Mouse (Mus musculus) lung, embryonic 16.5 days (tissue): ENCODE data around the gene Sh3pxd2a. TPM values are rescaled to one million over a fixed set of nuclear protein-coding genes. Genes with fewer than 3 reads are reported as not detected.
A peak's percentile ranks its signal among the peaks of the same experiment; 100 is the strongest.

Experiments
- ATAC-seq: fragments of 200-750 bp; cut with Nextera tagmentation; 2 replicates; pipeline ENCODE4 v1.8.0; 2017; ENCODE audit warnings: low read depth, mild to moderate bottlenecking, moderate library complexity
- H3K27ac ChIP-seq: fragments of 300-500 bp; sonication (generic); 2 replicates; pipeline ENCODE4 v1.5.1; 2014; ENCODE audit warnings: mild to moderate bottlenecking, control low read depth, low read length
- H3K27me3 ChIP-seq: fragments of 300-500 bp; sonication (generic); 2 replicates; pipeline ENCODE4 v1.6.1; 2014; ENCODE audit warnings: low read depth, low read length, mixed read lengths; ENCODE audit not compliant: control insufficient read depth, insufficient read depth
- H3K36me3 ChIP-seq: fragments of 300-500 bp; sonication (generic); 2 replicates; pipeline ENCODE4 v1.6.1; 2014; ENCODE audit warnings: low read length; ENCODE audit not compliant: control insufficient read depth, insufficient read depth
- H3K4me1 ChIP-seq: fragments of 300-500 bp; sonication (generic); replicated peaks from 2 replicates; pipeline ENCODE4 v1.6.1; 2014; ENCODE audit warnings: low read length, mixed read lengths; ENCODE audit not compliant: control insufficient read depth, insufficient read depth
- H3K4me2 ChIP-seq: fragments of 300-500 bp; sonication (generic); 2 replicates; pipeline ENCODE4 v1.6.1; 2014; ENCODE audit warnings: low read depth, low read length, control low read depth
- H3K4me3 ChIP-seq: fragments of 300-500 bp; sonication (generic); 2 replicates; pipeline ENCODE4 v1.5.1; 2014; ENCODE audit warnings: mild to moderate bottlenecking, low read length, control low read depth
- H3K9ac ChIP-seq: fragments of 300-500 bp; sonication (generic); 2 replicates; pipeline ENCODE4 v1.6.1; 2014; ENCODE audit warnings: low read length, control low read depth
- H3K9me3 ChIP-seq: fragments of 300-500 bp; sonication (generic); 2 replicates; pipeline ENCODE4 v1.6.1; 2016; ENCODE audit warnings: low read length; ENCODE audit not compliant: control insufficient read depth
- WGBS: fragments of 180-500 bp; shearing (Covaris S2); extraction: QIAGEN DNeasy Blood & Tissue Kit; methylation state at CpG from one replicate; pipeline ENCODE4 v1.1.7; 2014; 5-methylcytosine and 5-hydroxymethylcytosine counted together
- polyA plus RNA-seq: library from polyadenylated mRNA; unstranded; fragments of >200 nt; fragmentation: Nextera tagmentation; extraction: Ambion mirVana; gene quantifications from 2 replicates; pipeline ENCODE4 v1.2.1, GENCODE M21; 2015

Sh3pxd2a gene
- polyA plus RNA-seq, 1 experiment from 2014 or later, result 6.1 TPM

GRCm38 (mm10) chr19:47270520-47270919 is 193.7 kb downstream of the Sh3pxd2a start:
- ATAC-seq, result no peak
- WGBS, result 73% methylated on average over 9 of the region's 9 CpGs
- no peak overlapping the region for H3K9ac ChIP-seq
- no peak overlapping the region for H3K27ac ChIP-seq
- no peak overlapping the region for H3K4me3 ChIP-seq
- no peak overlapping the region for H3K4me2 ChIP-seq
- no peaks in the 10 kb centered on the region for H3K4me1 ChIP-seq
- no peaks in the 10 kb centered on the region for H3K27me3 ChIP-seq
- no peaks in the 10 kb centered on the region for H3K9me3 ChIP-seq
- peaks cover 59% of the 10 kb centered on the region for H3K36me3 ChIP-seq

DNA sequence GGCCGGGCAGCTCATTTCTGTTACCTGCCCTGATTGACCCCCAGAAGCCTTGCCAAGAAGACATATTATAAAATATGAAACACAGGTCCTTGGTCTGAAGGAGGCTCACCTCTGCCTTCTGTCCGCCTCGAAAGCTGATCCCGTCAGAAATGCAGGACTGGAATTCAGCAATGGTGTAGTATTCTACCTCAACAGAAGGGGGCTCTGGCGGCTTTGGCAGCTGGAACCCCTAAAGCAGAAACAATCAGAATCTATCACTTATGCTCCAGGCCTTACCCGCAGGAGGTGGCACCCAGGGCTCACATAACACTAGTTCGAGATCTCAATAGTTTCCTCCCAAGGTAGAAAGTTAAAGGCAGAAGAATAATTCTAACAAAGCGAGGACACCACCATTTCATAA is 194.5 kb downstream of the Sh3pxd2a start:
- H3K9me3 ChIP-seq, result no peaks in the 10 kb centered on the region
- no peak overlapping the region for H3K27ac ChIP-seq
- H3K36me3 ChIP-seq, result peaks cover 56% of the 10 kb centered on the region
- no peak overlapping the region for H3K4me2 ChIP-seq
- H3K4me1 ChIP-seq, result peaks cover under 1% of the 10 kb centered on the region; the same call in 1 of the 2 replicates
- 56% methylated on average over 8 of the region's 8 CpGs for WGBS
- no peaks in the 10 kb centered on the region for H3K27me3 ChIP-seq
- no peak for ATAC-seq
- H3K9ac ChIP-seq, result no peak overlapping the region
- H3K4me3 ChIP-seq, result no peak overlapping the region

DNA sequence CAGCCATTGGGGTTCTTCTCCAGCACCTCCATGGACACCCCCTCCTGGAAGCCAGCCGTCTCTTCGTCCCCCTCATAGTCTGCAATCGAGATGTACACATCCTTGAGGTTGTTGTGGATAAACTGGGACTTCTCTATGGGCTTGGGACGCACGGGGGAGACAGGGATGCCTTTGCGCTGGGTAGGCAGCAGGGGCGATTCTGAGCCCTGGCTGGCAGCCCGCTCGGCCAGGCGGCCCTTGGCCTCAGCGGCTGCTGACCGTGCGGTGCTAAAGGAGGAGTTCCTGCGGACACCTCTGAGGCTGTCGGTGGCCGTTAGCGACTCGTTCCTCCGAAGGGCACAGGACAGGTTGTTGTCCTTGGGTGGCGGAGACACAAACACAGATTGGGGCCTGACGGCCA is 197.1 kb downstream of the Sh3pxd2a start:
- peaks cover 4% of the 10 kb centered on the region; the same call in 1 of the 2 replicates for H3K4me1 ChIP-seq
- peaks cover 33% of the 10 kb centered on the region for H3K36me3 ChIP-seq
- ATAC-seq, result no peak
- H3K4me3 ChIP-seq, result no peak overlapping the region
- no peak overlapping the region for H3K9ac ChIP-seq
- no peaks in the 10 kb centered on the region for H3K27me3 ChIP-seq
- no peaks in the 10 kb centered on the region for H3K9me3 ChIP-seq
- H3K27ac ChIP-seq, result no peak overlapping the region
- H3K4me2 ChIP-seq, result no peak overlapping the region
- WGBS, result 86% methylated on average over 21 of the region's 21 CpGs

- Histone ChIP-seq H3K36me3 (peaks cover 32% of the 10 kb centered on the region), H3K9ac (no peak overlapping the region)
Measured at GRCm38 (mm10) chr19:47266070-47266801, 198.0 kb downstream of the Sh3pxd2a start.

GRCm38 (mm10) chr19:47264322-47265092 is 199.7 kb downstream of the Sh3pxd2a start:
- Histone ChIP-seq H3K4me1 (peaks cover 4% of the 10 kb centered on the region; the same call in 1 of the 2 replicates), H3K9ac (no peak overlapping the region), H3K27me3 (no peaks in the 10 kb centered on the region), H3K9me3 (no peaks in the 10 kb centered on the region), H3K4me3 (no peak overlapping the region), H3K4me2 (no peak overlapping the region), H3K27ac (no peak overlapping the region), H3K36me3 (peaks cover 24% of the 10 kb centered on the region)
- peak; percentile 81 for ATAC-seq
- 43% methylated on average over 11 of the region's 11 CpGs for WGBS

More at GRCm38 (mm10) chr19:47266070-47266801, 198.0 kb downstream of the Sh3pxd2a start:
- WGBS, result 79% methylated on average over 18 of the region's 18 CpGs
- Histone ChIP-seq H3K27ac (no peak overlapping the region), H3K4me2 (no peak overlapping the region), H3K4me3 (no peak overlapping the region), H3K9me3 (no peaks in the 10 kb centered on the region), H3K4me1 (peaks cover 4% of the 10 kb centered on the region; the same call in 1 of the 2 replicates), H3K27me3 (no peaks in the 10 kb centered on the region)
- ATAC-seq, result no peak

GRCm38 (mm10) chr19:47263621-47264020 is 200.6 kb downstream of the Sh3pxd2a start:
- Histone ChIP-seq H3K9ac (no peak overlapping the region), H3K4me1 (peaks cover 4% of the 10 kb centered on the region; the same call in 1 of the 2 replicates), H3K27me3 (no peaks in the 10 kb centered on the region), H3K9me3 (no peaks in the 10 kb centered on the region), H3K36me3 (peaks cover 18% of the 10 kb centered on the region), H3K27ac (no peak overlapping the region), H3K4me3 (no peak overlapping the region), H3K4me2 (no peak overlapping the region)
- no peak for ATAC-seq
- WGBS, result 88% methylated on average over 8 of the region's 8 CpGs

DNA sequence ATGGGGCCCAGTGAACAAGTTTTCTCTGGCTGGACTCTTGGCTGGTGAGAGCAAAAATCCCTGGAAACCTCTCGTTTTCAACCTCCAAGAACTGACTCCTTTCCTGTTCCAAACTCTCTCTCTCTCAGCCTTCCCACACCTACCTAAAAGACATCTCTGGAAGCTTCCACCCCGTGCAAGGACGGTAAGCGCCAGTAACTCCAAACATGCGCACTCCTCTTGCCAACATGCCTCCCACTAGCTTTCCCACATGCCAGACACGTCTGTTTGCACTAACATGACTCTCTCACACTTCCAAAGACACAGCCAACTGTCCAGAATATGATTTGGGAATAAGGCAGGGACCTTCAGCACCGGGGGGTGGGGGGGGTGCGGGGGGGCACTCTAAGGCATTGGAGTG is 203.0 kb downstream of the Sh3pxd2a start:
- no peak overlapping the region for H3K4me2 ChIP-seq
- no peaks in the 10 kb centered on the region for H3K36me3 ChIP-seq
- no peak overlapping the region for H3K9ac ChIP-seq
- no peak overlapping the region for H3K27ac ChIP-seq
- H3K9me3 ChIP-seq, result no peaks in the 10 kb centered on the region
- H3K27me3 ChIP-seq, result no peaks in the 10 kb centered on the region
- H3K4me1 ChIP-seq, result peaks cover 4% of the 10 kb centered on the region; the same call in 1 of the 2 replicates
- 67% methylated on average over 8 of the region's 8 CpGs for WGBS
- no peak for ATAC-seq
- no peak overlapping the region for H3K4me3 ChIP-seq

DNA sequence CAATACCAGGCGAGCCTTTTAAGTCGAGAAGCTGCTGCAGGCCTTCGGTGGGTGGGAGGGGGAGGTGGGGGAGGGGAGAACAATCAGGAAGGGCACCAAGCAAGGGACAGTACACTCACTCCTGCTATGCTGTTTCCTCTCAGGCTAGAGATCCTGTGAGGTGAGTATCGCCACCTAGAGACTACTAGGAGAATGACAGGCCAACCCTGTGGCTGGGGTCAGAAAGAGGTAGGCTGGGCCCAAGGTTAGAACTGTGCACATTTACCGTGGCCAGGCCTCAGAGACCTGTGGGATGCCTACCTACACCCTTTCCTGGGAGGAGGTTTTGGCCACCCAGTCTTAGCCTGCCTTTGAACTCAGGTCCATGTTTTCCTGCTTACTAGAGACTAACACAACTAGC is 204.6 kb downstream of the Sh3pxd2a start:
- Histone ChIP-seq H3K4me1 (peaks cover 2% of the 10 kb centered on the region; the same call in 1 of the 2 replicates), H3K4me2 (no peak overlapping the region), H3K27me3 (peaks cover 2% of the 10 kb centered on the region; the same call in 1 of the 2 replicates), H3K9ac (no peak overlapping the region), H3K4me3 (no peak overlapping the region), H3K36me3 (no peaks in the 10 kb centered on the region), H3K9me3 (no peaks in the 10 kb centered on the region), H3K27ac (no peak overlapping the region)
- 14% methylated on average over 5 of the region's 5 CpGs for WGBS
- peak; percentile 36 for ATAC-seq

GRCm38 (mm10) chr19:47255919-47256318 is 208.3 kb downstream of the Sh3pxd2a start:
- Histone ChIP-seq H3K9me3 (no peaks in the 10 kb centered on the region), H3K36me3 (no peaks in the 10 kb centered on the region), H3K9ac (no peak overlapping the region), H3K27me3 (peaks cover 34% of the 10 kb centered on the region), H3K27ac (no peak overlapping the region), H3K4me2 (no peak overlapping the region), H3K4me1 (peaks cover 6% of the 10 kb centered on the region), H3K4me3 (no peak overlapping the region)
- ATAC-seq, result no peak
- WGBS, result 57% methylated on average over 6 of the region's 6 CpGs
